Mouse (Mus musculus): Measurements from ENCODE around the gene Sfi1.
A peak's percentile ranks its signal among the peaks of the same experiment; 100 is the strongest.
"Not testable (repeated sequence)": the region's sequence is repeated elsewhere in the genome, so short reads cannot be mapped to it uniquely, and the experiment has no call there.

Gene Sfi1

DNA sequence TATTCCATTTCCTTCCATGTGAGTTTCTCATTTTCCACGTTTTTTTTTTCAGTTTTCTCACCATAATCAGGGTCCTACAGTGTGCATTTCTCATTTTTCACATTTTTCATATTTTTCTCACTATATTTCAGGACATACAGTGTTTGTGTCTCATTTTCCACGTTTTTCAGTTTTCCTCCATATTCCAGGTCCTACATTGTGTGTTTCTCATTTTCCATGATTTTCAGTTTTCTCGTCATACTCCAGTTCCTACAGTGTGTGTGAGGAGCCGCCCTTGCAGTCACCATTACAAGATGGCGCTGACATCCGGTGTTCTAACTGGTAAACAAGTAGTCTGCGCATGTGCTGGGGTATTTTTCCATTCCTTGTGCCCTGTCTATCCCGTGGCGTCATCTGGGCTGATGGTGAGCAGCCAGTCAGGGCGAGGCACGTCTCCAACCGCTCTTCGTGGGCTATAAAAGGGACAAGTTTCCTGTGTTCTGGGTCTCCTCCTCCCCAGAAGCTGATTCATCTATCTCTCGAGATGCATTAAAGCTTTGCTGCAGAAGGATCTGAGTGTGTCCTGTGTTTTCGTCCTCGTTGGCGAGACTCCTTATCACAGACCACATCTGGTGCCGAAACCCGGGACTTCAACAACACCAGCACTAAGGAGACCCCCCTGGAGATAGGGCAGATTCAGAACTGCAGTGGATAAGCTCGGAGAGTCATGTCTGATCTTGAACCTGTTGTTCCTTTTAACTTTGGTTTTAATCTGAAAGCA, 88.6 kb downstream of the Sfi1 start:
- DNase-seq (ENCODE audit: low read depth, low spot score), result not testable (repeated sequence)

DNA sequence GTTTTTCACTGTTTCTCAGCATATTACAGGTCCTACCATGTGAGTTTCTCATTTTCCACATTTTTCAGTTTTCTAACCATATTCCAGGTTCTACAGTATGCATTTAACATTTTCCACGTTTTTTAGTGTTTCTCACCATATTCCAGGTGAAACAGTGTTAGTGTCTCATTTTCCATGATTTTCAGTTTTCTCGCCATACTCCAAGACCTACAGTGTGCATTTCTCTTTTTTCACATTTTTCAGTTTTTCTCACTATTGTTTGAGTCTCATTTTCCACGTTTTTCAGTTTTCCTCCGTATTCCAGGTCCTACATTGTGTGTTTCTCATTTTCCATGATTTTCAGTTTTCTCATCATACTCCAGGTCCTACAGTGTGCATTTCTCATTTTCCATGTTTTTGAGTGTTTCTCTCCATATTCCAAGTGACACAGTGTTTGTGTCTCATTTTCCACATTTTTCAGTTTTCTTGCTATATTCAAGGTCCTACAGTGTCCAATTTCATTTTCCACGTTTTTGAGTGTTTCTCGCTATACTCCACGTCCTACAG, 89.6 kb downstream of the Sfi1 start:
- no peak for DNase-seq (ENCODE audit: low read depth, low spot score)

DNA sequence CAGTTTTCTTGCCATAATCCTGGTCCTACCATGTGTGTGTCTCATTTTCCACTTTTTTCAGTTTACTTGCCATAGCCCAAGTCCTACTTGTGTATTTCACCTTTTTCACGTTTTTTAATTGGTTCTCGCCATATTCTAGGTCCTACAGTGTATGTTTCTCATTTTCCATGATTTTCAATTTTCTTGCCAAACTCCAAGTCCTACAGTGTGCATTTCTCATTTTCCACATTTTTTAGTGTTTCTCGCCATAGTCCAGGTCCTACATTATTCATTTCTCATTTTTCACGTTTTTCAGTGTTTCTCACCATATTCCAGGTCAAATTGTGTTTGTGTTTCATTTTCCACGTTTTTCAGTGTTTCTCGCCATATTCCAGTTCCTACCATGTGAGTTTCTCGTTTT, 90.6 kb downstream of the Sfi1 start:
- not testable (repeated sequence) for DNase-seq (ENCODE audit: low read depth, low spot score)

DNA sequence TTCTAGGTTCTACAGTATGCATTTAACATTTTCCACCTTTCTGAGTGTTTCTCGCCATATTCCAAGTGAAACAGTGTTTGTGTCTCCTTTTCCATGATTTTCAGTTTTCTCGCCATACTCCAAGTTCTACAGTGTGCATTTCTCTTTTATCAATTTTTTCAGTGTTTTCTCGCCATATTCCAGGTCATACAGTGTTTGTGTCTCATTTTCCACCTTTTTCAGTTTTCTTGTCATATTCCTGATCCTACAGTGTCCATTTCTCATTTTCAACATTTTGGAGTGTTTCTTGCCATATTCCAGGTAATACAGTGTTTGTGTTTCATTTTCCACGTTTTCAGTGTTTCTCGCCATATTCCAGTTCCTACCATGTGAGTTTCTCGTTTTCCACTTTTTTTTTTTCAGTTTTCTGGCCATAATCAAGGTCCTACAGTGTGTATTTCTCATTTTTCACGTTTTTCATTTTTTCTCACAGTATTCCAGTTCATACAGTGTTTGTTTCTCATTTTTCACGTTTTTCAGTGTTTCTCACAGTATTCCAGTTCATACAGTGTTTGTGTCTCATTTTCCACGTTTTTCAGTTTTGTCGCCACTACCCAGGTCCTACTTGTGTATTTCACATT, 91.3 kb downstream of the Sfi1 start:
- DNase-seq (ENCODE audit: low read depth, low spot score), result no peak

DNA sequence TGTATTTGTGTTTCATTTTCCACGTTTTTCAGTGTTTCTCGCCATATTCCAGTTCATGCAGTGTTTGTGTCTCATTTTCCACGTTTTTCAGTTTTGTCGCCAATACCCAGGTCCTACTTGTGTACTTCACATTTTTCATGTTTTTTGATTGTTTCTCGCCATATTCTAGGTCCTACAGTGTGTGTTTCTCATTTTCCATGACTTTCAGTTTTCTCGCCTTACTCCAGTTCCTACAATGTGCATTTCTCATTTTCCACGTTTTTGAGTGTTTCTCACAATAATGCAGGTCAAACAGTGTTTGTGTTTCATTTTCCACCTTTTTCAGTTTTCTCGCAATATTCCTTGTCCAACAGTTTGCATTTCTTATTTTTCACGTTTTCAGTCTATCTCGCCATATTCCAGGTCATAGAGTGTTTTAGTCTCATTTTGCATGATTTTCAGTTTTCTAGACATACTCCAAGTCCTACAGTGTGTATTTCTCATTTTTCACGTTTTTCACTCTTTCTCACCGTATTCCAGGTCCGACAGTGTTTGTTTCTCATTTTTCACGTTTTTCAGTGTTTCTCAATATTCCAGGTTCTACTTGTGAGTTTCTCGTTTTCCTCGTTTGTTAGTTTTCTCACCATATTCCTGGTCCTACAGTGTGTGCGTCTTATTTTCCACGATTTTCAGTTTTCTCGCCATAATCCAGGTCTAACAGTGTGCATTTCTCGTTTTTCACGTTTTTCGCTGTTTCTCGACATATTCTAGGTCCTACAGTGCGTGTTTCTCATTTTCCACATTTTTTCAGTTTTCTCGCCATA, 92.0 kb downstream of the Sfi1 start:
- DNase-seq (ENCODE audit: low read depth, low spot score), result no peak

DNA sequence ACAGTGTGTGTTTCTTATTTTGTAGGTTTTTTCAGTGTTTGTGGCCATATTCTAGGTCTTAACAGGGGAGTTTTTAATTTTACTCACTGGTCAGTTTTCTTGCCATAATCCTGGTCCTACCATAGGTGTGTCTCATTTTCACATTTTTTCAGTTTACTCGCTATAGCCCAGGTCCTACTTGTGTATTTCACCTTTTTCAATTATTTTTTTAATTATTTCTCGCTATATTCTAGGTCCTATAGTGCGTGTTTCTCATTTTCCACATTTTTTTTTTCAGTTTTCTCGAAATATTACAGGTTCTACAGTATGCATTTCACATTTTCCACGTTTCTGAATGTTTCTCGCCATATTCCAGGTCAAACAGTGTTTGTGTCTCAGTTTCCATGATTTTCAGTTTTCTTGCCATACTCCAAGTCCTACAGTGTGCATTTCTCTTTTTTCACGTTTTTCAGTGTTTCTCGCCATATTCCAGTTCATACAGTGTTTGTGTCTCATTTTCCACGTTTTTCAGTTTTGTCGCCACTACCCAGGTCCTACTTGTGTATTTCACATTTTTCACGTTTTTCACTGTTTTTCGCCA, 93.1 kb downstream of the Sfi1 start:
- DNase-seq (ENCODE audit: low read depth, low spot score), result peak; percentile 55

All from brain, adult 2 months (tissue).